Mouse (Mus musculus) C2C12 (cell line): ENCODE results near the gene Ilf2.

Experiments used
- CEBPB ChIP-seq: IDR thresholded peaks from one replicate; pipeline ENCODE4 v1.6.1; 2011; ENCODE audit warnings: low read depth, mild to moderate bottlenecking, control low read depth, moderate library complexity
- CTCF ChIP-seq: IDR thresholded peaks from one replicate; pipeline ENCODE4 v1.5.1; 2011; ENCODE audit not compliant: control insufficient read depth, insufficient read depth, insufficient read length
- FOSL1 ChIP-seq: IDR thresholded peaks from one replicate; pipeline ENCODE4 v1.8.0; 2011; ENCODE audit warnings: mild to moderate bottlenecking, low read length; ENCODE audit not compliant: poor library complexity, insufficient read depth, severe bottlenecking
- MAX ChIP-seq: IDR thresholded peaks from one replicate; pipeline ENCODE4 v1.6.1; 2011; ENCODE audit warnings: mild to moderate bottlenecking, control low read depth
- MYOD1 ChIP-seq: IDR thresholded peaks from one replicate; pipeline ENCODE4 v1.6.1; 2011; ENCODE audit warnings: low read depth; ENCODE audit not compliant: control insufficient read depth, insufficient read length
- MYOG ChIP-seq: IDR thresholded peaks from one replicate; pipeline ENCODE4 v1.6.1; 2011; ENCODE audit not compliant: control insufficient read depth, insufficient read length; ENCODE audit errors: extremely low read depth
- USF1 ChIP-seq: IDR thresholded peaks from one replicate; pipeline ENCODE4 v1.6.1; 2011; ENCODE audit warnings: low read depth, mild to moderate bottlenecking, control low read depth, moderate library complexity

DNA sequence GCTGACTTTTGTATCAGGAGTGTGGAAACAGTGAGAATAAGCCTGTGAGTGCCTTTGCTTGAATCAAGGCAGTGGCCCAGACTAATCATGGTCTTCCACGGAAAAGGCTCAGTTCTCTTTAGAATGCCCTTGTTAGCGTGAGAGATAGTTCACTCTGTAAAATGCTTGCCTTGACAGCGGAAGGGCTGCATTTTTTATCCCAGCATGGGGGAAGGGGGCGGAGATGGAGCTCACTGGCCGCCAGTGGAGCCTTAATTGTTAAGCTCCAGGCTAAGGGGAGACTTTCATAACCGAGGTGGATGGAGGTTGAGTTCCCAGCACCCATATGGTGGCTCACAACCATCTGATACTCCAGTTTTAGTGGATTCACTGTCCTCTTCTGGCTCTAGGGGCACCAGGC is 27.3 kb upstream of the Ilf2 start:
- TF ChIP-seq CTCF: no peak
- no peak for TF ChIP-seq CEBPB
- no peak for TF ChIP-seq MYOG
- no peak for TF ChIP-seq MAX
- TF ChIP-seq FOSL1: no peak
- no peak for TF ChIP-seq USF1
- TF ChIP-seq MYOD1: no peak
